Mouse (Mus musculus) lung, adult 2 months (tissue): ENCODE measurements around the gene Btbd9. TPM values are rescaled to one million over a fixed set of nuclear protein-coding genes. Genes with fewer than 3 reads are reported as not detected.

Source experiments
- DNase-seq: peaks from one replicate; pipeline ENCODE4 v3.0.0; 2022
- H3K4me1 ChIP-seq: fragments of 200-500 bp; 2 replicates; pipeline ENCODE4 v1.6.1; 2011; ENCODE audit warnings: low read length; ENCODE audit not compliant: control insufficient read depth, insufficient read depth
- H3K4me3 ChIP-seq: fragments of 200-500 bp; replicated peaks from 2 replicates; pipeline ENCODE3; 2011; ENCODE audit warnings: low read depth, mild to moderate bottlenecking, control low read depth, low read length; ENCODE audit errors: extremely low read depth
- CTCF ChIP-seq: fragments of 200-500 bp; IDR thresholded peaks from 2 replicates; pipeline ENCODE4 v1.5.1; 2011; ENCODE audit warnings: mild to moderate bottlenecking, low read length, control low read depth; ENCODE audit not compliant: insufficient read depth
- POLR2A ChIP-seq: fragments of 200-500 bp; IDR thresholded peaks from 2 replicates; pipeline ENCODE4 v1.6.1; 2011; ENCODE audit warnings: low read depth, mild to moderate bottlenecking, control low read depth, low read length, borderline replicate concordance; ENCODE audit errors: extremely low read depth
- WGBS: fragments of 180-500 bp; shearing (Covaris S2); methylation state at CpG from one replicate; pipeline ENCODE4 v1.1.7; 2018; 5-methylcytosine and 5-hydroxymethylcytosine counted together
- polyA plus RNA-seq: library from polyadenylated mRNA; depleted of rRNA; stranded (reverse); fragments of >200 nt; gene quantifications from 2 replicates; pipeline ENCODE4 v1.2.3, GENCODE M21; 2012

Gene Btbd9
- polyA plus RNA-seq, 1 experiment: 24.2 TPM

DNA sequence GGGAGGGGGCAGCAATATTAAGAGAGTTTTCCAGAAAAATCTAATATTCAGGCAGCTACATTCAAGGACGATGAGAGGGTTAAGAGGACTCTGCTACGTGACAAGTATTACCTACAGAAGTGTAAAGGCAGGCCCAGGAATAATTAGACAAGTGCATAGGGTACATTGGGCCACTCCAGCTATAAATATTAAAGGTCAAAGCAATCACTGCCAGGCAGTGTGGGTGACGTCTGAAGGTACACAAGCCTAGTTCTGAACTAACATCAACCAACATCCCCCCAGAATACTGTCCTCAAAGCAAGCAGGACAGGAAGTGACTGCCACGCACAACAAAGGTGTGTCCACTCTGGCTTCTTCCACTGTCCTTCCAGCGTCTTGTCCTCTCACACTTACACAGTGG, 77.5 kb downstream of the Btbd9 start:
- DNase-seq: no peak
- Histone ChIP-seq H3K4me1 (no peaks in the 10 kb centered on the region; the same call in 1 of the 2 replicates), H3K4me3 (no peak overlapping the region)
- 70% methylated on average over 5 of the region's 5 CpGs for WGBS
- TF ChIP-seq POLR2A (no peak), CTCF (no peak)

DNA sequence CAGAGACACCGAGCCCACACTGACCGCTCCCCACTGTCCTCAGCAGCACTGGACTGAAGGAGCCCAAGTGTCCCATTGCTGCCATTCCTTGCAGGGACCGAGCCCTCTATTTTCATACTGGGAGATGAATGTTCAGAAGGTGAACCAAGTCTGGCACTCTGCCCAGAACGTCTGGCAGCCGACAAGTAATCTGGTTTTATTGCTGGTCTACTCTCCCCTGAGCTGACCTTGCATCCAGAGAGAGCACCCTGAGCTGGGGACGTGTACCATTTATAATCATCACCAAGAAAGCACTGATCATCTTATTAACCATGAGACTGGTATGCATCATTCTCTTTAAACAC, 77.9 kb downstream of the Btbd9 start:
- WGBS: 47% methylated on average over 6 of the region's 6 CpGs
- TF ChIP-seq POLR2A (no peak), CTCF (no peak)
- Histone ChIP-seq H3K4me1 (no peaks in the 10 kb centered on the region; the same call in 1 of the 2 replicates), H3K4me3 (no peak overlapping the region)
- DNase-seq: peak; percentile 21

DNA sequence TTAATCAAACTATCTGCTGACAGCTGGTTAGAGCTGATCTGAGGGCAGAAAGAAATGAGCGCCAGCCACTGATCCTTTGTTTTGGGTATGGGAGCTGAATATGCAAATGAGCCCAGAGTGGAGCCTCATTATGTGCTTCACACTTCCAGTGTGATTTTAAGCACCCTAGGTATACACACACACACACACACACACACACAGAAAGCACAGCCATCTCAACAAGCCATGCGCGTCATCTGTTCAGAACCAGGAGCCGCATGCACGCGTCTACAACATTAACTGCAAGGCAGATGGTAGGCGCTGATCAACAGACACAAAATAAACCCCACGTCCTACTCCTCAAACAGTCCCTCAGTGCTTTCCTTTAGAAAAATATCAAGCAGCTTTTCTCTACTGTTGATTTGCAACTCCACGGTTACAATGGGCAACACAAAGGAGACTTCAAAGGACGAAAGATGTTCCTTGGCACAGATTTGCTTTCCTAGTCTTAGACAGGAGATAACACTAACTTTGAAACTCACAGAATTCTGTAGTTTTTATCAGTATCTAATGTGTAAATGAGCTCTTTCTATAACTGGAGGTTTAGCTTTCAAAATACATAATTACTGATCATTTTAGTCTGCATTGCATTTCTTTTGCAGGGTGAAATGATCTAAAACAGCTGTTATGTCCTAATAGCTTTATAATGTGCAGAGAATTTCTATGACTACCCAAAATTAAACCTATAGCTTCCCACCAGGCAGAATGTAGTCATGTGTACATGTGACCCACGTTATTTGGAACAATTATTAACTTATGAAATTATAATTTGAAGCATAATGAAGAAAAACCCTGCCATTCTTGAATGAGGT, 78.5 kb downstream of the Btbd9 start:
- H3K4me1 ChIP-seq: no peaks in the 10 kb centered on the region; the same call in 1 of the 2 replicates
- TF ChIP-seq CTCF (no peak), POLR2A (no peak)
- DNase-seq: no peak
- WGBS: 82% methylated on average over 11 of the region's 11 CpGs
- H3K4me3 ChIP-seq: no peak overlapping the region

- no peak overlapping the region for H3K4me3 ChIP-seq
- TF ChIP-seq POLR2A: no peak
- no peak for TF ChIP-seq CTCF
- H3K4me1 ChIP-seq: no peaks in the 10 kb centered on the region; the same call in 1 of the 2 replicates
- DNase-seq: no peak
- WGBS: 91% methylated on average over 2 of the region's 2 CpGs
These were observed 80.7 kb downstream of the Btbd9 start for GRCm38 (mm10) chr17:30495567-30495966.

DNA sequence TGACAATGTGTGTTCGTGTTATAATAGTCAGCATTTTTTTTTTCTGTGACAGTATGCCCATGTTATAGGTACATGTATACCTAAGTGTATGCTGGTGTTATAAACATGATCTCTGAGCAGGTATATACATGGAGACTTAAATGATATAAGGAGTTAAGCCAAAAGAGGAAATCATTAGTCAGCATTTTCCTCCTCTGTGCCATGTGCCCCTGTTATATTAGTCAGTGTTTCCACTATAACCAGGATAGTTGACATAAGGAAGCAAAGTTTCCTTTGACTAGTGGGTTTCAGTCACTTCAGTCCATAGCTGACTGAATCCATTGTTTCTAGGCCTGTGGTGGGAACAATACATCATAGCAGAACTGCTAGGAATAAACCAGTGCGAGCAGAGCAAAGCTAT, 81.1 kb downstream of the Btbd9 start:
- TF ChIP-seq CTCF (no peak), POLR2A (no peak)
- no peak overlapping the region for H3K4me3 ChIP-seq
- DNase-seq: no peak
- 89% methylated on average over 2 of the region's 2 CpGs for WGBS
- no peaks in the 10 kb centered on the region; the same call in 1 of the 2 replicates for H3K4me1 ChIP-seq

- 94% methylated on average over 6 of the region's 6 CpGs for WGBS
- TF ChIP-seq POLR2A (no peak), CTCF (no peak)
- DNase-seq: no peak
- H3K4me3 ChIP-seq: no peak overlapping the region
- H3K4me1 ChIP-seq: no peaks in the 10 kb centered on the region
These were observed 82.8 kb downstream of the Btbd9 start for GRCm38 (mm10) chr17:30493481-30493880.

DNA sequence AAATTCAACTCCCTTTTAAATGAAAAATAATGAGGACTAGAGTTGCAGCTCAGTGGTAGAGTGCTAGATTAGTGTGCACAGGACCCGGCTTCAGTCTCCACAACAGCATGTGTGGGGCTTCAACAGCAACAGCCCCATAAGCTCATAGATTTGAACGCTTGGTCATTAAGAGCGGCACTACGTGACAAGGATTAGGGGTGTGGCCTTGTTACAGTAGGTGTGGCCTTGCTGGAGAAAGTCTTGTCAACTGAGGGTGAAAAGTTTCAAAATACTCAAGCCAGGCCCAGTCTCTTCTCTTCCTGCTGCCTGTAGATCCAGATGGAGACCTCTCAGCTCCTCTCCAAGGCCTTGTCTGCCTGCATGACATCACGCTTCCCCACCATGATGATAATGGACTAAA, 84.1 kb downstream of the Btbd9 start:
- Histone ChIP-seq H3K4me3 (no peak overlapping the region), H3K4me1 (no peaks in the 10 kb centered on the region)
- 97% methylated on average over 5 of the region's 5 CpGs for WGBS
- TF ChIP-seq CTCF: no peak
- TF ChIP-seq POLR2A: no peak
- no peak for DNase-seq

DNA sequence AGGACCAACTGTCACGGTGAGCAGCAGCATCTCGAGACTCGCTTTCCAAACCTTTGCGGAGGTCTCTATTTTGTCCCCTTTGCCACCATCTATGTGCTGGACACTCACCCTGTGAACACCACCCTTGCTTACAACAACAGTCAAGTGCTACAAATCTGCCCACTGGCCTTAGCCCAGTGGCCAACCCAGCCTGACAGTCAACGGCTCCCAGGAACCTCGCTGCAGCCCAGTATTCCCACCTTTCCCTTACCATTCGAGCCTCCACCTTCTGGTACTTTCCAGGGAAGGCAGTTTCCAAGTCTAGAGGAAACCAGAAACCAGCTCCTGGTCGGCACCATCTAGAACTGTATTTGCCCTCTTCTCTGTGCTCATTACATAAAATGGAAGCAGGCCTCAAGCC, 84.7 kb downstream of the Btbd9 start:
- Histone ChIP-seq H3K4me3 (no peak overlapping the region), H3K4me1 (no peaks in the 10 kb centered on the region)
- DNase-seq: no peak
- WGBS: 98% methylated on average over 8 of the region's 8 CpGs
- TF ChIP-seq POLR2A (no peak), CTCF (no peak)

GRCm38 (mm10) chr17:30490601-30491000, 85.7 kb downstream of the Btbd9 start:
- DNase-seq: no peak
- H3K4me1 ChIP-seq: no peaks in the 10 kb centered on the region

DNA sequence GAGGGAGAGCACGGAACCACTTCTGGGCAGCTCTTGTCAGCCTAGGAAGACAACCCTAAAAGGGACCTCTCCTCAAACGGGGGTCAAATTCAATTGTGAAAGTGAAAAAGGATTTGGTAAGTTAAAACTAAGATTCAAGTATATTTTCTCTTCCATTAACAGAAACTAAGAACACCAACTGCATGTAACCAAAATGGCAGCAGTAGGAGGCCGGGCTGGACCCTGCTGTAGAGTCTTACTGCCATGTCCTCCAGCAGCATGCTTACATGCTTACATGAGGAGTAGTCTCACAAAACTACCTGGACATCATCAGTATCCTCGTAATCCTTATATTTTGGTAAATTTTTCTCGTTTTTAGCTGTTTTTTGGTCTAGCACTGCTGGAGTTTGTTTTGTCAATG, 86.2 kb downstream of the Btbd9 start:
- DNase-seq: no peak
- WGBS: 95% methylated on average over 5 of the region's 5 CpGs
- TF ChIP-seq CTCF (no peak), POLR2A (no peak)

More at GRCm38 (mm10) chr17:30490601-30491000, 85.7 kb downstream of the Btbd9 start:
- TF ChIP-seq CTCF (no peak), POLR2A (no peak)
- 94% methylated on average over 7 of the region's 7 CpGs for WGBS
- no peak overlapping the region for H3K4me3 ChIP-seq

GRCm38 (mm10) chr17:30489629-30490028, 86.7 kb downstream of the Btbd9 start:
- 73% methylated on average over 7 of the region's 7 CpGs for WGBS
- no peak overlapping the region for H3K4me3 ChIP-seq
- TF ChIP-seq CTCF (no peak), POLR2A (no peak)
- no peak for DNase-seq
- no peaks in the 10 kb centered on the region for H3K4me1 ChIP-seq

More for the DNA sequence above, 86.2 kb downstream of the Btbd9 start:
- no peak overlapping the region for H3K4me3 ChIP-seq
- no peaks in the 10 kb centered on the region for H3K4me1 ChIP-seq
